Mouse (Mus musculus): ENCODE measurements around the gene Myct1. TPM values are rescaled to one million over a fixed set of nuclear protein-coding genes. Genes with fewer than 3 reads are reported as not detected.

Myct1 gene
- polyA plus RNA-seq, 1 experiment: 0.18 TPM

- TF ChIP-seq POLR2A (IDR thresholded peaks at IDR 0.05; ENCODE audit: low read depth, low read length): no peak
- TF ChIP-seq CTCF (IDR thresholded peaks at IDR 0.05; ENCODE audit: borderline replicate concordance, insufficient read depth, low read length): no peak
- H3K4me3 ChIP-seq (ENCODE audit: insufficient read depth, low read length): no peak overlapping the region
- H3K4me1 ChIP-seq (ENCODE audit: control insufficient read depth, insufficient read depth, low read length): peaks cover 2% of the 10 kb centered on the region; the same call in 1 of the 2 replicates
- no peak overlapping the region for H3K27ac ChIP-seq (ENCODE audit: insufficient read depth, low read length)
Observed at GRCm38 (mm10) chr10:5604371-5604770, 10.8 kb downstream of the Myct1 start.

DNA sequence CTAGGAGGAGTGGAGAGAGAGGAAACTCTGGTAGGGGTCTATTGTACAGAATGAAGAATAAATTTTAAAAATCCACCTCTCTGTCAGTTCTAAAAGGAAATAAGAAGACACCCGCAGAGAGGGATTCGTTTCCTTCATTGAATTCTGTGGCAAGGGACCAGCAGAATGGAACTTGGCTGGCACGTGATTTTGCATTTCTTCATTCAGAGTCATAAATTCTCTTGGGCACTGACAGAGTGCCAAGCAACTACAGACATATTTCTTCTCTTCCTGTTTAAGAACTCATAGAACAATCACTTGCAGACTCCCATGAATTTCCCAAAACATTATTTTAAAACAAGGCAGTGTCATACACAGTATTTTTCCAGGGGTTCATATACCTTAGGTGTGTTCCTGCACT is 15.3 kb downstream of the Myct1 start:
- H3K27ac ChIP-seq (ENCODE audit: insufficient read depth, low read length): peak overlapping the region; percentile 75
- peaks cover 2% of the 10 kb centered on the region; the same call in 1 of the 2 replicates for H3K4me1 ChIP-seq (ENCODE audit: control insufficient read depth, insufficient read depth, low read length)
- TF ChIP-seq CTCF (IDR thresholded peaks at IDR 0.05; ENCODE audit: borderline replicate concordance, insufficient read depth, low read length) (no peak), POLR2A (IDR thresholded peaks at IDR 0.05; ENCODE audit: low read depth, low read length) (no peak)
- H3K4me3 ChIP-seq (ENCODE audit: insufficient read depth, low read length): no peak overlapping the region

- Histone ChIP-seq H3K4me1 (ENCODE audit: control insufficient read depth, insufficient read depth, low read length) (no peaks in the 10 kb centered on the region), H3K4me3 (ENCODE audit: insufficient read depth, low read length) (no peak overlapping the region), H3K27ac (ENCODE audit: insufficient read depth, low read length) (no peak overlapping the region)
- TF ChIP-seq POLR2A (IDR thresholded peaks at IDR 0.05; ENCODE audit: low read depth, low read length) (no peak), CTCF (IDR thresholded peaks at IDR 0.05; ENCODE audit: borderline replicate concordance, insufficient read depth, low read length) (no peak)
Observed at GRCm38 (mm10) chr10:5615186-5616040, 21.8 kb downstream of the Myct1 start.

GRCm38 (mm10) chr10:5626268-5626667 is 32.7 kb downstream of the Myct1 start:
- H3K4me1 ChIP-seq (ENCODE audit: control insufficient read depth, insufficient read depth, low read length): no peaks in the 10 kb centered on the region
- no peak overlapping the region for H3K4me3 ChIP-seq (ENCODE audit: insufficient read depth, low read length)
- no peak for TF ChIP-seq CTCF (IDR thresholded peaks at IDR 0.05; ENCODE audit: borderline replicate concordance, insufficient read depth, low read length)
- no peak overlapping the region for H3K27ac ChIP-seq (ENCODE audit: insufficient read depth, low read length)

- Histone ChIP-seq H3K4me1 (ENCODE audit: control insufficient read depth, insufficient read depth, low read length) (no peaks in the 10 kb centered on the region), H3K27ac (ENCODE audit: insufficient read depth, low read length) (no peak overlapping the region), H3K4me3 (ENCODE audit: insufficient read depth, low read length) (no peak overlapping the region)
- TF ChIP-seq POLR2A (IDR thresholded peaks at IDR 0.05; ENCODE audit: low read depth, low read length) (no peak), CTCF (IDR thresholded peaks at IDR 0.05; ENCODE audit: borderline replicate concordance, insufficient read depth, low read length) (no peak)
Observed at GRCm38 (mm10) chr10:5633672-5634200, 40.2 kb downstream of the Myct1 start.

GRCm38 (mm10) chr10:5634336-5634735 is 40.8 kb downstream of the Myct1 start:
- no peak overlapping the region for H3K4me3 ChIP-seq (ENCODE audit: insufficient read depth, low read length)
- no peaks in the 10 kb centered on the region for H3K4me1 ChIP-seq (ENCODE audit: control insufficient read depth, insufficient read depth, low read length)
- TF ChIP-seq CTCF (IDR thresholded peaks at IDR 0.05; ENCODE audit: borderline replicate concordance, insufficient read depth, low read length) (no peak), POLR2A (IDR thresholded peaks at IDR 0.05; ENCODE audit: low read depth, low read length) (no peak)
- no peak overlapping the region for H3K27ac ChIP-seq (ENCODE audit: insufficient read depth, low read length)

DNA sequence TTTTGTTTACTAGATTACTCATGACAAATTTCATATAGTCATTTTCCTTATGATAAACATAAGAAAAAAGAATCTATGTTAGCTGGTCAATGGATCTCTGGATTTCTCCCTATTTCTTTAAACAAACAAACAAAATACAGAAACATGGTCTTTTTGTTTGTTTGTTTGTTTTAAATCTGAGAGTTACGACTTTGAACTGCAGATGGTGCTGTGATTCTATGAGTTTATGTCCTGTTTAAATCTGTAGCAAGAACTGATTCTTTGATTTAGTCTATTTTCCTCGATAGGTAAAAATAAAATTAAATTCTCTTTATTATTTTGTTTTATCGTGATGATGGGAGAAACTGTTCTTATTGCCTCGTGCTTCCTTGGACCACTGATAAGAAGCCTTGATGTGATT is 43.7 kb downstream of the Myct1 start:
- H3K27ac ChIP-seq (ENCODE audit: insufficient read depth, low read length): no peak overlapping the region
- H3K4me1 ChIP-seq (ENCODE audit: control insufficient read depth, insufficient read depth, low read length): no peaks in the 10 kb centered on the region
- H3K4me3 ChIP-seq (ENCODE audit: insufficient read depth, low read length): no peak overlapping the region
- no peak for TF ChIP-seq CTCF (IDR thresholded peaks at IDR 0.05; ENCODE audit: borderline replicate concordance, insufficient read depth, low read length)
- no peak for TF ChIP-seq POLR2A (IDR thresholded peaks at IDR 0.05; ENCODE audit: low read depth, low read length)

DNA sequence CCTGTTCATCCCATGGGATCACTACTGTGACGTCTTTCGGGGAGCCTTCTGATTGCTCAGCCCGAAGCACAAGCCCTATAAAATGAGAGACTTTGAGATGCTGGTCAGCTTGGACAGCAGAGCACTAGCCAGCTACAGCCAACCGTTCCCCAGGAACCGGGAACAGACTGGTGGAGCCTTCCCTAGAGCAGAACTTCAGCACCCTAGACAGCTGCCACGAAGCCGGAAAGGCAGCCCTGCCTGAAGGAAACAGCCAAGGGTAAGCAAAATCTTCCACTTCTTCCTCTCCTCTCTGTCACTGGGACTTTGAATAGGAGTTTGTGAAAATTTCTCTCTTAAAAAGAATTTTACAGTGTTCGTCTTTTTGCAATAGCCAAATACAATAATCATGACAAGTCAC is 45.5 kb downstream of the Myct1 start, which contains the start of gene Vip:
Gene Vip, plus strand, starts transcription at position 107 of the 400 bp plus-strand sequence.
- no peak within 1 kb of the TSS for H3K27ac ChIP-seq (ENCODE audit: insufficient read depth, low read length)
- TF ChIP-seq POLR2A (IDR thresholded peaks at IDR 0.05; ENCODE audit: low read depth, low read length): no peak
- TF ChIP-seq CTCF (IDR thresholded peaks at IDR 0.05; ENCODE audit: borderline replicate concordance, insufficient read depth, low read length): no peak
- H3K4me3 ChIP-seq (ENCODE audit: insufficient read depth, low read length): no peak within 1 kb of the TSS
- H3K4me1 ChIP-seq (ENCODE audit: control insufficient read depth, insufficient read depth, low read length): no peaks in the 10 kb centered on the region

Other genes starting within 250 kb of the Myct1 start
- gene Syne1, start 42.3 kb upstream of the Myct1 start, polyA plus RNA-seq (2011; ENCODE audit: insufficient read length, low read depth, missing spikeins): 38.7 and 42.6 TPM in 2 replicates
- gene Vip, start 45.4 kb downstream of the Myct1 start, polyA plus RNA-seq (2011; ENCODE audit: insufficient read length, low read depth, missing spikeins): 0.97 TPM in 1 of 2 replicates, not detected in the other
- 24.3 and 39.5 TPM in 2 replicates for gene Fbxo5, start 211.8 kb downstream of the Myct1 start, polyA plus RNA-seq (2011; ENCODE audit: insufficient read length, low read depth, missing spikeins)
- gene Mtrf1l, start 230.1 kb downstream of the Myct1 start, polyA plus RNA-seq (2011; ENCODE audit: insufficient read length, low read depth, missing spikeins): 11.6 and 15.3 TPM in 2 replicates